ENCODE assay signal across 24 mouse cellular contexts in genomic region chr9:113610776-113611175, GRCm38 (mm10).
A peak's percentile ranks its signal among the peaks of the same experiment; 100 is the strongest.
DNase-seq lines count a peak whose midpoint lies in the region; ATAC-seq and TF ChIP-seq lines count a peak whose summit lies in the region.
"Had no signal": no experiment of that assay in that cellular context is flagged by ENCODE, and none has a peak within 500 bp of the region (broad histone marks: within the 10 kb centered on the region; RNA-seq: fewer than 3 reads in every experiment).

No protein-coding gene starts in this region.

- no peak for TF ChIP-seq CTCF in hindbrain, postnatal 0 days (IDR thresholded peaks at IDR 0.05; ENCODE audit: low read depth)

- WGBS in hindbrain, embryonic 15.5 days = 62% methylated on average over 7 of the region's 7 CpGs
- WGBS in hindbrain, postnatal 0 days = 65% methylated on average over 7 of the region's 7 CpGs

- H3K36me3 ChIP-seq in hindbrain, embryonic 15.5 days = no peaks in the 10 kb centered on the region
- H3K36me3 ChIP-seq in hindbrain, postnatal 0 days (ENCODE audit: insufficient read depth, low read length) = no peaks in the 10 kb centered on the region
- H3K36me3 ChIP-seq: embryonic facial prominence, embryonic 10.5 days; embryonic facial prominence, embryonic 12.5 days; forebrain, embryonic 15.5 days; G1E had no signal

- H3K9ac ChIP-seq in hindbrain, embryonic 15.5 days = no peak overlapping the region
- no peak overlapping the region for H3K9ac ChIP-seq in hindbrain, postnatal 0 days (replicated peaks; ENCODE audit: low read length)
- H3K9ac ChIP-seq: embryonic facial prominence, embryonic 12.5 days; forebrain, embryonic 13.5 days; forebrain, embryonic 15.5 days had no signal

- no peak for ATAC-seq in hindbrain, embryonic 15.5 days (ENCODE audit: low FRiP score, low read depth)
- no peak for ATAC-seq in hindbrain, postnatal 0 days
- ATAC-seq: activated CD4-positive, CD25-positive, alpha-beta regulatory T cell, adult 4 months; CD4-positive, CD25-positive, alpha-beta regulatory T cell, adult 4 months; forebrain, embryonic 13.5 days; forebrain, embryonic 15.5 days; Patski had no signal

- H3K4me1 ChIP-seq in hindbrain, embryonic 15.5 days (replicated peaks) = no peaks in the 10 kb centered on the region; the same call in 1 of the 2 replicates
- H3K4me1 ChIP-seq in hindbrain, postnatal 0 days (ENCODE audit: insufficient read depth, low read length) = no peaks in the 10 kb centered on the region
- H3K4me1 ChIP-seq: embryonic facial prominence, embryonic 10.5 days; embryonic facial prominence, embryonic 12.5 days; forebrain, embryonic 13.5 days had no signal

- H3K27ac ChIP-seq in hindbrain, embryonic 15.5 days (replicated peaks) = 0 out of 2 replicates have a peak overlapping the region, but pooled peaks have one; percentile 25
- H3K27ac ChIP-seq in hindbrain, postnatal 0 days = no peak overlapping the region
- H3K27ac ChIP-seq: embryonic facial prominence, embryonic 10.5 days; embryonic facial prominence, embryonic 12.5 days; forebrain, embryonic 13.5 days; forebrain, embryonic 15.5 days had no signal

- H3K4me3 ChIP-seq in hindbrain, embryonic 15.5 days = no peak overlapping the region
- no peak overlapping the region for H3K4me3 ChIP-seq in hindbrain, postnatal 0 days (ENCODE audit: low read length)
- H3K4me3 ChIP-seq: embryonic facial prominence, embryonic 10.5 days; embryonic facial prominence, embryonic 12.5 days; forebrain, embryonic 13.5 days; forebrain, embryonic 15.5 days had no signal

- H3K9me3 ChIP-seq in hindbrain, embryonic 15.5 days = no peaks in the 10 kb centered on the region
- no peaks in the 10 kb centered on the region for H3K9me3 ChIP-seq in hindbrain, postnatal 0 days (ENCODE audit: low read length)
- H3K9me3 ChIP-seq: embryonic facial prominence, embryonic 10.5 days; embryonic facial prominence, embryonic 12.5 days; forebrain, embryonic 15.5 days had no signal

- DNase-seq in heart, adult 11 months = peak; percentile 76
- DNase-seq in heart, postnatal 4 days = no peak
- no peak for DNase-seq in hindbrain, postnatal 0 days (ENCODE audit: low spot score)
- peak; percentile 13 to 59 for DNase-seq in urinary bladder, postnatal 4 days (ENCODE audit: low spot score in 2 of 2)
- DNase-seq in urinary bladder, postnatal 25 days (ENCODE audit: low spot score) = no peak
- DNase-seq: adrenal gland, adult 8-10 months; adrenal gland, postnatal 14 days; adrenal gland, postnatal 36 days; B cell, adult 2 months; cerebellum, adult 11-12 months; cerebellum, adult 2 months; cerebellum, adult 9-10 months; cerebellum, postnatal 10 days; cerebellum, postnatal 25 days had no signal

- H3K27me3 ChIP-seq in hindbrain, embryonic 15.5 days = no peaks in the 10 kb centered on the region
- no peaks in the 10 kb centered on the region for H3K27me3 ChIP-seq in hindbrain, postnatal 0 days (ENCODE audit: insufficient read depth, low read length)
- H3K27me3 ChIP-seq: CH12.LX; embryonic facial prominence, embryonic 12.5 days; forebrain, embryonic 13.5 days; forebrain, embryonic 15.5 days; Patski had no signal

- H3K4me2 ChIP-seq in hindbrain, embryonic 15.5 days = no peak overlapping the region
- no peak overlapping the region for H3K4me2 ChIP-seq in hindbrain, postnatal 0 days (ENCODE audit: low read depth, low read length)
- H3K4me2 ChIP-seq: embryonic facial prominence, embryonic 12.5 days; forebrain, embryonic 13.5 days; forebrain, embryonic 15.5 days had no signal

Comparison
In these comparisons a context has a peak if more than half of its experiments do, and no peak if none do; other contexts are left out.
1. DNase-seq: peak in heart, adult 11 months (single experiment) and urinary bladder, postnatal 4 days (2 of 2); none in heart, postnatal 4 days (single experiment), hindbrain, postnatal 0 days (single experiment) and urinary bladder, postnatal 25 days (single experiment).